Mouse (Mus musculus): ENCODE results near the gene Tmem63c. TPM values are rescaled to one million over a fixed set of nuclear protein-coding genes. Genes with fewer than 3 reads are reported as not detected.

Gene Tmem63c
- polyA plus RNA-seq, 1 experiment from 2014 or later, result 13.8 TPM

DNA sequence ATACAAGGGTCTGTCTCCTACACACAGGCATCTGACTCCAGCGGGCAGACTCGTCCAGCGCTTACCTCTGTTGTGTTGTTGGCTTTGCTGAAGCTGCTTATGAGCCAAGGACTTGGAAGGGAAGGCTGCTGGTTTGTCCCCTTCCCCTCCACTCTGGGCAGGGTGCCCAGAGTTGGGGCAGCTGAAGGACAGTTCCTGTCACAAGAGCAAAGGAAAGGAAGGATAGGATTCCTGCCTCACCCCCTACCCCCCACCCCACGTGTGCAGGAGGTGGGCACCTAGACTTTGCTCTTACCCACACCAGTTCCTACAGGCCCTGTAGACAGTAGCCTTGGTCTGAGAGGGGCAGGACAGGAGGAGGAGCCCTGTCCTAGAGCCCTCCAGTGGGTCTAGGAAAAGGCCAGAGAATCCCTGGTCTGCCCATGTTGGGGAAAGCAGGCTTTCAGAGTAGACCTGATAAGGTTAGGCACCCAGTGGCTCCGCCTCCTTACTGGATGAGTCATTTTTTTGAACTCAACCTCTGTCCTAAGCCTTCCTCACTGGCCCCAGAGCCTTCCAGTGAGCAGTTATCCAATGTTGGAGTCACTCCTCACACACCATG lies 10.1 kb downstream of the Tmem63c start:
- Histone ChIP-seq H3K4me2 (replicated peaks) (no peak overlapping the region), H3K4me1 (replicated peaks; ENCODE audit: control insufficient read depth, insufficient read depth, low read length) (peaks cover 17% of the 10 kb centered on the region), H3K4me3 (replicated peaks; ENCODE audit: low read length) (no peak overlapping the region), H3K9ac (no peak overlapping the region), H3K9me3 (ENCODE audit: control insufficient read depth, low read length) (no peaks in the 10 kb centered on the region), H3K36me3 (replicated peaks; ENCODE audit: control insufficient read depth, insufficient read depth) (no peaks in the 10 kb centered on the region), H3K27me3 (ENCODE audit: control insufficient read depth, insufficient read depth, low read length) (no peaks in the 10 kb centered on the region), H3K27ac (no peak overlapping the region)
- WGBS, result 91% methylated on average over 5 of the region's 5 CpGs
- ATAC-seq (ENCODE audit: low FRiP score) (no peak), DNase-seq (ENCODE audit: low spot score) (no peak)

- H3K27ac ChIP-seq, result no peak overlapping the region
These were observed 15.5 kb downstream of the Tmem63c start for GRCm38 (mm10) chr12:87036631-87037030.

GRCm38 (mm10) chr12:87040166-87040565 lies 19.0 kb downstream of the Tmem63c start:
- DNase-seq (ENCODE audit: low spot score), result no peak
- H3K27me3 ChIP-seq (ENCODE audit: control insufficient read depth, insufficient read depth, low read length), result no peaks in the 10 kb centered on the region
- no peak overlapping the region for H3K4me3 ChIP-seq (replicated peaks; ENCODE audit: low read length)
- ATAC-seq (ENCODE audit: low FRiP score), result no peak
- peaks cover 18% of the 10 kb centered on the region; the same call in 1 of the 2 replicates for H3K4me1 ChIP-seq (replicated peaks; ENCODE audit: control insufficient read depth, insufficient read depth, low read length)
- no peaks in the 10 kb centered on the region for H3K9me3 ChIP-seq (ENCODE audit: control insufficient read depth, low read length)
- WGBS, result 77% methylated on average over 4 of the region's 4 CpGs
- no peak overlapping the region for H3K27ac ChIP-seq
- no peak overlapping the region for H3K9ac ChIP-seq
- H3K4me2 ChIP-seq (replicated peaks), result no peak overlapping the region
- H3K36me3 ChIP-seq (replicated peaks; ENCODE audit: control insufficient read depth, insufficient read depth), result no peaks in the 10 kb centered on the region

More at GRCm38 (mm10) chr12:87036631-87037030, 15.5 kb downstream of the Tmem63c start:
- Histone ChIP-seq H3K27me3 (ENCODE audit: control insufficient read depth, insufficient read depth, low read length) (no peaks in the 10 kb centered on the region), H3K4me3 (replicated peaks; ENCODE audit: low read length) (no peak overlapping the region), H3K9me3 (ENCODE audit: control insufficient read depth, low read length) (no peaks in the 10 kb centered on the region), H3K36me3 (replicated peaks; ENCODE audit: control insufficient read depth, insufficient read depth) (no peaks in the 10 kb centered on the region), H3K4me2 (replicated peaks) (no peak overlapping the region), H3K9ac (no peak overlapping the region), H3K4me1 (replicated peaks; ENCODE audit: control insufficient read depth, insufficient read depth, low read length) (no peaks in the 10 kb centered on the region)
- DNase-seq (ENCODE audit: low spot score), result no peak
- no peak for ATAC-seq (ENCODE audit: low FRiP score)
- 95% methylated on average over 7 of the region's 7 CpGs for WGBS

- no peaks in the 10 kb centered on the region for H3K36me3 ChIP-seq (replicated peaks; ENCODE audit: control insufficient read depth, insufficient read depth)
- peaks cover 21% of the 10 kb centered on the region; the same call in 1 of the 2 replicates for H3K4me1 ChIP-seq (replicated peaks; ENCODE audit: control insufficient read depth, insufficient read depth, low read length)
- ATAC-seq (ENCODE audit: low FRiP score) (no peak), DNase-seq (ENCODE audit: low spot score) (no peak)
- H3K27ac ChIP-seq, result no peak overlapping the region
- no peak overlapping the region for H3K9ac ChIP-seq
- no peaks in the 10 kb centered on the region for H3K9me3 ChIP-seq (ENCODE audit: control insufficient read depth, low read length)
- no peak overlapping the region for H3K4me2 ChIP-seq (replicated peaks)
- 83% methylated on average over 7 of the region's 7 CpGs for WGBS
- H3K4me3 ChIP-seq (replicated peaks; ENCODE audit: low read length), result no peak overlapping the region
- no peaks in the 10 kb centered on the region for H3K27me3 ChIP-seq (ENCODE audit: control insufficient read depth, insufficient read depth, low read length)
These were observed 19.7 kb downstream of the Tmem63c start for GRCm38 (mm10) chr12:87040857-87041256.

- no peaks in the 10 kb centered on the region for H3K27me3 ChIP-seq (ENCODE audit: control insufficient read depth, insufficient read depth, low read length)
- DNase-seq (ENCODE audit: low spot score) (no peak), ATAC-seq (ENCODE audit: low FRiP score) (no peak)
- H3K4me3 ChIP-seq (replicated peaks; ENCODE audit: low read length), result no peak overlapping the region
- no peaks in the 10 kb centered on the region for H3K36me3 ChIP-seq (replicated peaks; ENCODE audit: control insufficient read depth, insufficient read depth)
- no peak overlapping the region for H3K27ac ChIP-seq
- peaks cover 21% of the 10 kb centered on the region; the same call in 1 of the 2 replicates for H3K4me1 ChIP-seq (replicated peaks; ENCODE audit: control insufficient read depth, insufficient read depth, low read length)
- WGBS, result 71% methylated on average over 2 of the region's 2 CpGs
- no peak overlapping the region for H3K9ac ChIP-seq
- H3K4me2 ChIP-seq (replicated peaks), result no peak overlapping the region
- H3K9me3 ChIP-seq (ENCODE audit: control insufficient read depth, low read length), result no peaks in the 10 kb centered on the region
These were observed 21.3 kb downstream of the Tmem63c start for GRCm38 (mm10) chr12:87042456-87042855.

DNA sequence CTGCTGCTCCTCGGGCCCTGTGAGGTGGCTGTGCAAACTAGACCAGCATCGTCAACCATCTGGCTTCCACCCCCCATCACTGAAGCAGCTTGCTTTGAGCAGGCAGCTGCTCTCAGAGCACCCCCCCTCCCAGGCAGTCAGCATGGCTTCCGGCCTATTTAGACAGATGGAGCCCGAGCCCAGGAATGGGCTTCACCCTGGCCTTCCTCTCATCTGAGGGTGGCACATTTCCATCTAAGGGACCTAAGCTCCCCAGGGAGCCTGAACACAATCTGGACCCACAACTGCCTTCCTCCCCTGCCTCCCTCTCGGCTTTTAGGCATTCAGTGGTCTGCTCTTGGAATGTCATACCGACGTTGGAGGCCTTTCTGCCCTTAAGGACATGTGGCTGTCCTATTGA lies 22.1 kb downstream of the Tmem63c start:
- Histone ChIP-seq H3K4me2 (replicated peaks) (no peak overlapping the region), H3K4me1 (replicated peaks; ENCODE audit: control insufficient read depth, insufficient read depth, low read length) (peaks cover 21% of the 10 kb centered on the region; the same call in 1 of the 2 replicates), H3K27me3 (ENCODE audit: control insufficient read depth, insufficient read depth, low read length) (no peaks in the 10 kb centered on the region), H3K4me3 (replicated peaks; ENCODE audit: low read length) (no peak overlapping the region), H3K27ac (0 out of 2 replicates have a peak overlapping the region, but pooled peaks have one; percentile 7), H3K9ac (no peak overlapping the region; the same call in 1 of the 2 replicates), H3K9me3 (ENCODE audit: control insufficient read depth, low read length) (no peaks in the 10 kb centered on the region), H3K36me3 (replicated peaks; ENCODE audit: control insufficient read depth, insufficient read depth) (no peaks in the 10 kb centered on the region)
- 50% methylated on average over 7 of the region's 7 CpGs for WGBS
- 0 out of 2 replicates have a peak, but pooled peaks have one; percentile 28 for ATAC-seq (ENCODE audit: low FRiP score)
- no peak for DNase-seq (ENCODE audit: low spot score)

DNA sequence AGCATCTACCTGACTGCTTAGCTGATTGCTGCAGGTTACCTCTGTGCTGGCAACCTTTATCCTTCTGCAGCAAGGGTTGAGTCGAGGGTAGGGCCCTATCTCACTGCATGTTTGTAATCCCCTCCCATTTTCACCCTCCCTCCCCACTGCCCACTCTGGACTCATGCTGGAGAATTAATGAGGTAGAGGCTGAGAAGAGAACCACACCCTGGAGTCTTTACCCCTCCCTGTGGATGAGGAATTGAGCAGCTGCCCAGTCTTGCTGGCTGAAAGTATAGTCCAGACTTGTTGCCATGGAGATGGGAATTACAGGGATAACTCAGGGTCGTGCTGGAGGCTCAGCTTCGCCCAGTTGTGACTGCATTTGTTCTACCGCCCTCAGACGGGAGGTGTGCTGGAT lies 23.6 kb downstream of the Tmem63c start:
- 5% methylated on average over 5 of the region's 5 CpGs for WGBS
- Histone ChIP-seq H3K27me3 (ENCODE audit: control insufficient read depth, insufficient read depth, low read length) (no peaks in the 10 kb centered on the region), H3K9ac (no peak overlapping the region), H3K4me2 (replicated peaks) (no peak overlapping the region), H3K4me3 (replicated peaks; ENCODE audit: low read length) (no peak overlapping the region), H3K9me3 (ENCODE audit: control insufficient read depth, low read length) (no peaks in the 10 kb centered on the region), H3K27ac (peak overlapping the region; percentile 47), H3K36me3 (replicated peaks; ENCODE audit: control insufficient read depth, insufficient read depth) (no peaks in the 10 kb centered on the region), H3K4me1 (replicated peaks; ENCODE audit: control insufficient read depth, insufficient read depth, low read length) (peaks cover 21% of the 10 kb centered on the region; the same call in 1 of the 2 replicates)
- DNase-seq (ENCODE audit: low spot score) (peak; percentile 71), ATAC-seq (ENCODE audit: low FRiP score) (peak; percentile 82)

DNA sequence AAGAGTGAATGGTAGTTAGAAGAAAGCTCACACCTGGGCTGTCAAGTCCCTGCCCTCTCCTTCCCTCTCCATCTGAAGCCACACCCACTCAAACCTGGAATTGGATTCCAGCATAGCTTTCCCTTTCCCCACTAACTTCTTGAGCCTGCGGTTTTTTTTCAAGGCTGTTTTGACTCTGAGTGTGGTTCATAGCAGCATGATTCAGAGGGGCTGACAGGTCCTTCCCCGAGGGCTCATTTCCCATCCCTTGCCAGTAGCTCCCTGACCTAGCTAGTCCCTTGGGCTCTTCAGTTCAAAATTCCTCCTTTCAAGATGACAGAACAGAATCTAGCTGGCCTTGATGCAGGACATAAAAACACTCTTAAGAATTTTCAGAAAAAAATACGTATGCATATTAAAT lies 26.4 kb downstream of the Tmem63c start:
- H3K4me2 ChIP-seq (replicated peaks), result no peak overlapping the region
- H3K27me3 ChIP-seq (ENCODE audit: control insufficient read depth, insufficient read depth, low read length), result no peaks in the 10 kb centered on the region
- no peak overlapping the region for H3K27ac ChIP-seq
- peaks cover 21% of the 10 kb centered on the region; the same call in 1 of the 2 replicates for H3K4me1 ChIP-seq (replicated peaks; ENCODE audit: control insufficient read depth, insufficient read depth, low read length)
- DNase-seq (ENCODE audit: low spot score) (no peak), ATAC-seq (ENCODE audit: low FRiP score) (no peak)
- no peaks in the 10 kb centered on the region for H3K9me3 ChIP-seq (ENCODE audit: control insufficient read depth, low read length)
- no peaks in the 10 kb centered on the region for H3K36me3 ChIP-seq (replicated peaks; ENCODE audit: control insufficient read depth, insufficient read depth)
- no peak overlapping the region for H3K9ac ChIP-seq
- 64% methylated on average over 3 of the region's 3 CpGs for WGBS
- H3K4me3 ChIP-seq (replicated peaks; ENCODE audit: low read length), result no peak overlapping the region

DNA sequence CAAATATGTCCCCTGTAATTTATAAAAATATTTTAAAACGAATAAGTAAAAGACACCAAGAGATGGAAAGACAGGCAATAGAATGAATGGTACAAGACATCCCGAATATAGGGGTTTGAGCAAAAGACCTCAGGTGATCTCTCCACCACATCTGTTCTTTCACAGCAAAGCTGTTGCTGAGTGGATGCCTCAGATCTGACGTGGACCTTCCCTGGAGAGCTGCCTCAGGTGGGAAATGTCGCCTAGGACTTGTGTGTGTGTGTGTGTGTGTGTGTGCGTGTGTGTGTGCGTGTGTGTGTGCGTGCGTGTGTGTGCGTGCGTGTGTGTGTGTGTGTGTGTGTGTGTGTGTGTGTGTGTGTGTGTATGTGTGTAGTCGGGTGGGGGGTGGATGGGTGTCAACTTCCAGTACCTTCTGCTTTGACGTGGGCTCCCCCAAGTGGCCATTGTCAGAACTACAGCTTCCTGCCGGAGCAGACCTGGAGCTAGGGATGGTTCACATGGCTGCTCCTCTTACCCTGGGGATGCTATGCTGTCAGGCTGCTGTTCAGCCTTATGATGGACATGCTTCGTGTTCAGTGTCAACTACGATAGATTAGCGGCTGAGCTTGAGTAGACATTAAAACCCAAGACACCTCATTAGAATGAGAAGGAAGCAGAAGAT lies 31.7 kb downstream of the Tmem63c start:
- Histone ChIP-seq H3K9ac (no peak overlapping the region), H3K36me3 (replicated peaks; ENCODE audit: control insufficient read depth, insufficient read depth) (peaks cover 5% of the 10 kb centered on the region; the same call in 1 of the 2 replicates), H3K27ac (no peak overlapping the region), H3K27me3 (ENCODE audit: control insufficient read depth, insufficient read depth, low read length) (peaks cover 12% of the 10 kb centered on the region; the same call in 1 of the 2 replicates), H3K4me1 (replicated peaks; ENCODE audit: control insufficient read depth, insufficient read depth, low read length) (no peaks in the 10 kb centered on the region), H3K9me3 (ENCODE audit: control insufficient read depth, low read length) (no peaks in the 10 kb centered on the region), H3K4me3 (replicated peaks; ENCODE audit: low read length) (no peak overlapping the region), H3K4me2 (replicated peaks) (no peak overlapping the region)
- WGBS, result 26% methylated on average over 13 of the region's 16 CpGs
- ATAC-seq (ENCODE audit: low FRiP score) (peak; percentile 58; the same call in 1 of the 2 replicates), DNase-seq (ENCODE audit: low spot score) (peak; percentile 87)
